Mouse (Mus musculus) cerebellum, adult 11 months (tissue): Measurements from ENCODE around the gene Atp2a1.

ENCODE experiments used
- DNase-seq: peaks from one replicate; pipeline ENCODE4 v3.0.0; 2022

Atp2a1 gene

GRCm38 (mm10) chr7:126399548-126399947 lies 63.4 kb downstream of the Atp2a1 start:
- peak; percentile 72 for DNase-seq

GRCm38 (mm10) chr7:126397822-126398221 lies 65.1 kb downstream of the Atp2a1 start:
- no peak for DNase-seq

GRCm38 (mm10) chr7:126397221-126397620 lies 65.7 kb downstream of the Atp2a1 start:
- no peak for DNase-seq

GRCm38 (mm10) chr7:126396298-126397119 lies 66.4 kb downstream of the Atp2a1 start, which contains the start of gene Nfatc2ip:
TSS of gene Nfatc2ip (minus strand) at chr7:126396737.
- DNase-seq = peak; percentile 97
